Mouse (Mus musculus) yolk sac, embryonic 10.5 days (tissue): ENCODE measurements around the gene Lrp1.

Source experiments
- DNase-seq: peaks from one replicate; pipeline ENCODE4 v3.0.0-alpha.2; 2017; ENCODE audit warnings: low spot score

Lrp1 gene

DNA sequence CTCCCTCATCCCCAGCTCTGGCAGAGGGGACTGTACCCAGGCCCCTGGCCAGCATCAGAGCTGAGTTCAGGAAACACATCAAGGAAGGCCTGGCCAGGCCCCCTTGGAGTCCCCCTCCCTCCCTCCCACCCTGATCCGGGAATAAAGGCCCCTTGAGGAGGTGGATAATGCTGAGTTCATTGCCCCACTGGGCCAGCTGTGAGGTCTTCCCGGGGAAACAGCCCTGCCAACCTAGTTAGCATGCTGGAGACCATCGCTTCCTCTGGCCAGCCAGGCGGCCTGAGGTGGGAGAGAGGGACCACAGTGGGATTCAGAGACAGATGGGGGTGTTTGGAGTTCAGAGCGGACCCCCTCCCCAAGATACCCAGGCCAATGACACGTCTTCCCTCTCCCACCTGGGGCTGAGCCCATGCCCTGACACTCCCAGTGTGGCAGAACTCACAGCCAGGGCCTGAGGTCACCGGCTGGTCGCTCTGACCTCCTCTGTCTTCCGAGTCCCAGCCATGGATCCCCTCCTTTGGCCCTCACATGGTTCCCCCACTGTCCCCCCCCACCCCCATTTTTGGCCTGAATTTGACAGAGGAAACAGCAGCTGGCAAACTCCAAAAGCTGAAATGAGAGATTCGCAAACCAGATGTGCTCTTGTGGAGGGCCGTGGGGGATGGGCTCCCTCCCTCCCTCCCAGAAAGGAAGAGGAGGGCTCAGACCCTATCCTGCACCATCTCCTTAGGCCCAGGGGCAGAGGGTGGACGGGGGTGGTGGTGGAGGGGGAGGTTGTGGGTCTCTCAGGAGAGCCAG lies 6.5 kb downstream of the Lrp1 start:
- DNase-seq = no peak

DNA sequence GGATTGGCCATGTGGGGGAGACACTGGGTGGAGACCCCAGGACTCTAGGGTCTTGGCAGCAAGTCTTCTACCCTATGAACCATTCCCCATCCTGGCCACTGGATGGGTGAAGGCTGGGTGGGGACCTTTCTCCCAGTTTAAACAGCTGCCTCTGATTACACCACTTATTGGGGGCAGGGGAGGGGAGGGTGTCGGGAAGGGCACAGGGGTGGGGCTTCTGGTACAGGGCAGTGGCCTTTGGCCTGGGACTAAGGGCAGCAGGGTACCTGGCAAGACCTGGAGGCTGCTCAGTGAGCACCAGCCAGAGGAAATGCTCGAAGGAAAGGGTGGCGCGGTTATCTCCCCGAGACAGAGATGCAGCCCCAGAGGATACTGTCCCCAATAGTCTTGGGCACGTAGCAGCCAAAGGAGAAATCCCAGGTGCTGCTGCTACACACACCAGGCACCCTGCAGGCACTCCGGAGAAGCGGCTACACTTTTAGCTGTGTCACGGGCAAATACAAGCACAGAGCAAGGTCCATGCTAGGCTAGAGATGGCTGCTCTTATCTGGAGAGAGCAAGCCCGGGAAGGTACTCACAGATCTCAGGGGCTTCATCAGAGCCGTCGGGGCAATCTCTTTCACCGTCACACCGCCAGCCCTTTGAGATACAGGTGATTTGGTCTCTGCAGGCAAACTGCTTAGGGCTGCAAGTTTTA lies 8.7 kb downstream of the Lrp1 start:
- peak; percentile 66 for DNase-seq

GRCm38 (mm10) chr10:127610066-127610415 lies 10.9 kb downstream of the Lrp1 start:
- no peak for DNase-seq

- DNase-seq = no peak
Observed at GRCm38 (mm10) chr10:127609415-127610065, 11.4 kb downstream of the Lrp1 start.

- no peak for DNase-seq
Observed at GRCm38 (mm10) chr10:127607059-127607458, 13.9 kb downstream of the Lrp1 start.

- no peak for DNase-seq
Observed at GRCm38 (mm10) chr10:127605756-127606155, 15.2 kb downstream of the Lrp1 start.

DNA sequence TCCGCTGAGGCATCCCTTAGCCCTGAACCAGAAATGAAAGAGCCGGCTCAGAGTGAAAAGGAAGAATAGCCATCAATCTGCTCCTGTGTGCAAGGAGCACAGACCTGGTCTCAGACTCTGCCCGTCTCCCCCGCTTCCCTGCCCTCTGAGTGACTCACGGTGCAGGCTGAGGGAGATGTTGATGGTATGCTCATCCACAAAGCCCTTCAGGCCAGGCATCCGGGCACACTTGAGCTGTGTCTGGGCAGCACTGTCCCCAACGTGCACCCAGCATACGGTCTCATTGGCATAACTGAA lies 15.7 kb downstream of the Lrp1 start:
- DNase-seq = no peak

GRCm38 (mm10) chr10:127604465-127605250 lies 16.3 kb downstream of the Lrp1 start:
- peak; percentile 80 for DNase-seq

GRCm38 (mm10) chr10:127603437-127604371 lies 17.2 kb downstream of the Lrp1 start:
- DNase-seq = peak; percentile 60

DNA sequence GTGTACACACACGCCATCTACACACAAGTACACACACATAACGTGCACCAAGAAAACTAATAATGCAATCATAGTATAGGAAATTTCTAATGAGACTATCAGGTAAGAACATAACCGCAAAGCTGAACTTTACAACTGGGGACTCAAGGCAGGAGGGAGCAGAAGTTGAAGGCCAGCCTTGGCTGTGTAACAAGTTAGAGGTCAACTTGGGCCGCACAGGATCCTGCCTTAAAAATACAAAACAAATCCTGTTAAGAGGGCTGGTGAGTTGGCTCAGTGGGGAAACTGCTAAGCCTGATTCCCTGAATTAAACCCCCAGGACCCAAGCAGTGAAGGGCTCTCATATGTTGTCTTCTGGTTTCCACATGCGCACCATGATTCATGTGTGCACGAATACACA lies 18.8 kb downstream of the Lrp1 start:
- DNase-seq = no peak

GRCm38 (mm10) chr10:127599779-127600541 lies 21.0 kb downstream of the Lrp1 start:
- DNase-seq = no peak

DNA sequence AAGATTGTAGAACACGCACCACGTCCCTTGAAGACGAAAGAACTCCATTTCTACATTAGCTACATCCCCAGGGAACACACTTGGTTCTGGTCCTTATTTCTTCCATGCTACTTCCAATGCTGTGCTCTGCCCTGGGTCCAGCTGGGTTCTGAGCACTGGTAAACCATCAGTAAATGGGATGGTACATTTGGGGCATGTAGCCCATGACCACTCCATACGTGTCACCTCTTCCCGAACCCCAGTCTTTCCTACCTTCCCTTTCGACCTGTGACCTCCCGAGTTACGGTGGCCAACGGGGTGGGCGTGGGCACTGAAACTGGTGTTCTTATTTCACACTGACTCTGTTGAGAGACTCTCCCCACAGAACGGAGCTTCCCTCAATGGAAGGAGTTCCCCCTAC lies 21.7 kb downstream of the Lrp1 start:
- no peak for DNase-seq

DNA sequence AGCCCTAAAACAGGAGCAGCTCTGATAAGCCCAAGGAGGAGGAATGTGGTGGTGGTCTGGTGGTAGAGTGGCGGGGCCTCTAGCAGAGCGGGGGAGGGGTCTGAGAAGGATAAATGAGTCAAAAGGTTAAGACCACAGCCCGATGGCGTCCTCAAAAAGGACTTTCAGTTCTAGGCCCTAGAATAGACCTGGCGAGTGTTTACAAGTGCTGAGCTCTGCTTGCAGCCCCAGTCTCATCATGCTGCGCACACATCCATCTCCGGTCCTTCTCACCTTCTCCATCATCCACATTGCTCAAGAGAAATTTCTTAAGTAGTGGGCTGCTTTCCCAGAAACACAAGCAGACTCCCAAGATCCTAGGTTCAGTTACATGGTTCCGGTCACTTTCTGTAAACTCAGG lies 22.3 kb downstream of the Lrp1 start:
- peak; percentile 67 for DNase-seq

GRCm38 (mm10) chr10:127597311-127597901 lies 23.5 kb downstream of the Lrp1 start:
- DNase-seq = no peak

- DNase-seq = peak; percentile 49
Observed at GRCm38 (mm10) chr10:127596321-127596941, 24.5 kb downstream of the Lrp1 start.

DNA sequence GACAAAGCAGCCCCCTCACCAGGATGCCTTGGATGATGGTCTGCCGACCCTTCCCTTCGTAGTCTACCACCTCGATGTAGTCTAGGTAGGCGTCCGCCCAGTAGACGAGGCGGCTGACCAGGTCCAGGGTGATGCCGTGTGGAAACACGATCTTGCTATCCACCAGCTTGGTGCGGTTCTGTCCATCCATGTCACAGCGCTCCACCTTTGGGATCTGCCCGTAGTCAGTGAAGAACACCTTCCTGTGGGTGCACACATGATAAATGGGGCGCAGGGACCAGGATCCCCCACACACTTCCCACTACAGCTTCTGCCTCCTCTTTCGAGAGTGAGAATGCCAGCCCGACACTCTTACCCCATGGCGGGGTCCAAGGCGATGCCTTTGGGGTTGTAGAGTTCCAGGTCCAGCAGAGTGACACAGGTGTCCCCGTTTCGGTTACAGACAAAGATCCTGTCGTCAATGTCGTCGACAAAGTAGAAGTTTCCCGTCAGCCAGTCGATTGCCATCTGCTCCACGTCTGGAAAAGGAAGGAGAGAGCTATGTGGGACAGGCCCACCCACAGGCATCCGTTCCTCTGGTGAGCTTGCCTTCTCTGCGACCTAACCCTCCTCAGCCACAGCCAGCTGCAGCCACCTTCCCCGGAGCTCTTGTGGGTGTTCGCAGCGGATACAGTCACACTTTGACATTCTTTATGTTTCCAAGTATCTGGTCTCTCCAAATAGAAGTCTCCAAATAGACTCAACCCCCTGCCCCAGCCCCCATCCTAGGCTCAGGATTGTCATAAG lies 25.8 kb downstream of the Lrp1 start:
- DNase-seq = no peak

DNA sequence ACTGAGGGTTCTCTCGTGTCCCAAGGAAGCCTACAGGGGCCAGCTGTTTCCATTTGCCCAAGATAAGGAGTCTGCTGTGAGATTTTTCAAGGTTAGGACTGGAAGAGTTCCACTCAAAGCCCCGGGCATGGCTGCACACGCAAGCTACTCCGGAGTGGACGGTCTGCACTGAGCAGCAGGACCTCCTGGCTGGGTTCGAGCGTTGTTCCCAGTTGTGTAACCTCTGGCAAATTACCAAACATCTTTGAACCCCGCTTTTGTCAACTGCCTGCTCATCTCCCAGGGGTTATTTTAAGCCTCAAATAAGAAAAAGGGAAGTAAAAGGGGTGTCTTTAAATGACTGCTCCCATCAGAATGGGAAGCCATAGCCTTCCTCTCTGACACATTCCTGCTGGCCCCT lies 26.5 kb downstream of the Lrp1 start:
- no peak for DNase-seq

- no peak for DNase-seq
Observed at GRCm38 (mm10) chr10:127592850-127593249, 28.1 kb downstream of the Lrp1 start.

- no peak for DNase-seq
Observed at GRCm38 (mm10) chr10:127592423-127592822, 28.5 kb downstream of the Lrp1 start.
